Mouse (Mus musculus) gastrocnemius, postnatal 10 days (tissue): Measurements from ENCODE around the gene Cacng6. TPM values are rescaled to one million over a fixed set of nuclear protein-coding genes. Genes with fewer than 3 reads are reported as not detected.

ENCODE experiments used
- DNase-seq: peaks from one replicate; pipeline ENCODE4 v3.0.0; 2021; ENCODE audit warnings: mixed read lengths
- microRNA-seq, 2 experiments: library from miRNA; unstranded; fragments of <30 nt; microRNA quantifications; one replicate each; pipeline ENCODE4 v1.2.0; 2021
- total RNA-seq, 2 experiments: library from RNA; stranded (reverse); gene quantifications; 2 replicates each; pipeline ENCODE4 v1.2.3; 2021

Gene Cacng6
- total RNA-seq, 2 experiments from 2014 or later: 80.3 to 88.7 TPM

DNA sequence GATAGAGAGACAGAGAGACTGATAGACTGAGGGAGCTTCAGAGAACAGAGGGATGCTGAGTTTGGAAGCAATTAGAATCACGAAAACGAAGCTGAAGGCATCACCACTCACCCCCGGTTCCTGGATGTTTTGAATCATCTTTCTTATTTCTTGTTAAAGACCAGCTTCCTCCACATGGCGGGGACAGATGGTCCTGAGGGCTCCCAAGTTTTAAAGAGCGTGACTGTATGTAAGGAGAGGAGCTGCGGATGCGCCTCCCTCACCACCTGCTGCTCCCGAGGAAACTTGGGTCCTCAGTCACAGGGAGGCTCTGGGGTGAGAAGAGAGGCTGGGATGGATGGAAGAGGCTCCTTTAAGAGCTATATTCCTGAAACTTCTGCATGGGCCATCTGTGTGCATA lies 36.3 kb downstream of the Cacng6 start:
- DNase-seq: no peak

DNA sequence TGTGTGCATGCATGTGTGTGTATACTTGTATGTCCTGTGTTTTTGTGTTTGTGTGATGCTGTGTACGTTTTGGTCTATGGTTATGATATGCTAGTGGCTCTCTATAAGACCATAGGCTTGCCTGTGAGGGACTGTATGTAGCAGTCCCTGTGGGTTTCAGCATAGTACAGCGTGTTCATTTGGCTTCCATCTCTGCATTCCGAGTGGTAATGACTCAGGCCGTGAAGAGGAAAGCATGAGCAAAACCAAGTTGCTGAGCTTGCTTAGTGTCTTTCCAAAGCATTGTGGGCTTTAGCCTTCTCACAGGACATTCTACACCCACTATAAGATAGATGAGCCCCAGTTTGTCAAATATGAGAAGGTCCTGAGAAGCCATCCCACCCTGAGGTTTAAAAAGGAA lies 39.3 kb downstream of the Cacng6 start:
- DNase-seq: no peak

- no peak for DNase-seq
Observed at GRCm38 (mm10) chr7:3468614-3469013, 44.6 kb downstream of the Cacng6 start.

DNA sequence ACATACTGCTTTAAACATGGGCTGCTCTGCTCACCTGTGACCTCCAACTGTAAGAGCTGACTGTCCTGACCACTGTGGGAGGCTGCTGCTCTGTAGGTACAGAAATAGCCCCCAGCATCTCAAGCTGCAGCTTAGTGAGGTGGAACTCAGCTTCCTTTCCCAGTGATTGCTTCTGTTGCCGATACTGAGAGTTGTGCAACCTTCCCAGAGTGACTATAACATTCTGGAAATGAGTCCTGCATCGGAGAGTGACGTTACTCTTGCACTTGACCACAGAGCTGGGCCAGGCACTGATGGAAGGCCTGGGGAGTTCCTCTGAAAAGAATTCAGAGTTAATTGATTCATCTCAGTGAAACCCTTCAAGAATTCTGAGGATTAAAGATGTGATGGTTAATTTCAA lies 48.8 kb downstream of the Cacng6 start:
- no peak for DNase-seq

GRCm38 (mm10) chr7:3474291-3475080 lies 50.5 kb downstream of the Cacng6 start:
- DNase-seq: no peak

DNA sequence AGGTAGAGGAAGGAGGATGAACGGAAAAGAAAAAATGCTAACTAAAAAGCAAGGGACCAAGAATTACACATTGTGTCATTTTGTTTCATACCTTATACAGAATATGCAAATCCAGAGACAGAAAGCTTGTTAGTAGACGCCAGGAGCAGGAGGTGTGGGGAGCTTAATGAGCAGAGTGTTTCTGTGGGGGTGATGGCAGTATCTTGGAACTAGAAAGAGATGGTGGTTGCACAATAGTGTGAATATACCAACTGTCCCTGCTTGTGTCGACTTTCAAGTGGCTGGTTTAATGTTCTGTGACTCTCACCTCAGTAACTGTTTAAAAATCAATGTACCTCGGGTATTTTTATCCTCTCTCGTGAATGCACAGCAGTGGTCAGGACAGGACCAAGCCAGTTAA lies 52.7 kb downstream of the Cacng6 start:
- no peak for DNase-seq

DNA sequence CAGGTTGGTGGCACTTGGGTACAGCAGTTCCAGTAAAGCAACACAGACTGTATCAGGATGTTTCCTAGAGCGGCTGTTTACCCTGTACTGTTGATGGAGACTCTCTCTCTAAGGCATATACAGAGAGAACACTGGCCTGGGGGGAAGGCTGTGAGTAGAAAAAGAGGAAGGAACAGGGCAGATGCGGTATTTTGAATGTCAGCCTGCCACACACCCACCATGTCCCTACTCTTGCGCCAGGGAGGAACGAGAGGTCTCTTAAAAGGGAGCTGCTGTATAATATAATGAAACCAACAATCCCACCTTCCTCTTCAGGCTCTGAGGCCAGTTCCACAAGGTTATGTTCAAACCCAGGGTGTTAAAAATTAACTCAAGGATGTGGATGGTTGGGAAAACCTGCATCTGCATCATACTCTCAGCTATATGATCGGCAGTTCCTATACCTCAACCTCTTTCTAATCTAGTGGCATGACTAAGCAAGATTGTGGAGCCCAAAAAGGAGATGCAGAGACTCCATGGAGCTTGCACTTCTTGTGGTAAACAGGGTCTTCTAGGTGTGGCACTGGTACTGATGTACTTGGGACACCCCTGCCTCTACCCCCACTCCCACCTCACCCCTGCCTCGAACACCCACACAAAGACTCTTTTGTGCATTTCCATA lies 58.1 kb downstream of the Cacng6 start:
- DNase-seq: no peak

Small RNA genes within 50 kb of the gene (microRNA-seq; reads per million reads assigned to microRNA genes)
- gene Gm23450: 1.8 to 5.1 reads per million in 2 experiments

Other genes with a start within 250 kb of the Cacng6 start
- gene Nlrp12, start 174.5 kb upstream of the Cacng6 start, total RNA-seq: under 1 TPM in 1 of 2 experiments, not detected in 1; 0.09 TPM
- gene Myadm, start 135.1 kb upstream of the Cacng6 start, total RNA-seq: 100 to 1,000 TPM in 1 of 2 experiments, 10 to 100 TPM in 1; 71.6 to 100 TPM
- gene Prkcg, start 135.0 kb upstream of the Cacng6 start, total RNA-seq: 1 to 10 TPM; 2.2 to 4.5 TPM
- gene Cacng7, start 91.2 kb upstream of the Cacng6 start, total RNA-seq: 10 to 100 TPM in 1 of 2 experiments, 1 to 10 TPM in 1; 9.7 to 10.2 TPM
- under 1 TPM in 1 of 2 experiments, not detected in 1; 0.43 TPM for gene Cacng8, start 33.5 kb upstream of the Cacng6 start, total RNA-seq
- gene Tarm1, start 78.4 kb downstream of the Cacng6 start, total RNA-seq: not detected
- 1 to 10 TPM in 1 of 2 experiments, not detected in 1; 1.0 TPM for gene Oscar, start 192.0 kb downstream of the Cacng6 start, total RNA-seq
- gene Ndufa3, start 193.2 kb downstream of the Cacng6 start, total RNA-seq: 100 to 1,000 TPM; 680 to 749 TPM
- 10 to 100 TPM; 13.1 to 18.2 TPM for gene Tfpt, start 205.7 kb downstream of the Cacng6 start, total RNA-seq
- gene Prpf31, start 205.8 kb downstream of the Cacng6 start, total RNA-seq: 10 to 100 TPM; 30.8 to 31.6 TPM
- gene Cnot3, start 221.1 kb downstream of the Cacng6 start, total RNA-seq: 10 to 100 TPM; 27.6 to 30.4 TPM
- gene Leng1, start 241.6 kb downstream of the Cacng6 start, total RNA-seq: 1 to 10 TPM; 5.6 to 6.9 TPM